Mouse (Mus musculus): Measurements from ENCODE around the gene Ext2. TPM values are rescaled to one million over a fixed set of nuclear protein-coding genes. Genes with fewer than 3 reads are reported as not detected.

The Ext2 gene
- polyA plus RNA-seq, 1 experiment from 2014 or later = 93.6 TPM

DNA sequence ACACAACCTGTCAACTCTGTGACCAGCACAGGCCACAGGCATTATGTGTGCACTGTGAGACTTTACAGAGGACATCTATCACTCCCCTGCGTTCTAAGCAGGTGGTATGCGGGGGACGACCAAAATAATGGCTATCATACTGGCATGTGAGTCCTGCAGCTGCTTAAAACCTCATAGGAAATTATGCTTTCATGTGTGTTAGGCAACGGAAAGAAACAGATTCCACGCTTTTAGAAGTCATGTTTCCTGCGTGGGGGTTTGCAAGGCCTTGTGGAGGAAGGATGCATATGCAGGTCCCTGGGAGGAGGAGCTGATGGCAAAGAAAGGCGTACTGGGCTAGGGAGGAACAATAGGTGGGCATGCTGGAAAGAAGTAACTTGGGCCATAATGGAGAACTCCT, 63.2 kb downstream of the Ext2 start:
- no peak overlapping the region for H3K4me2 ChIP-seq (ENCODE audit: low read depth, low read length)
- no peaks in the 10 kb centered on the region for H3K4me1 ChIP-seq (ENCODE audit: control insufficient read depth, insufficient read depth, low read length)
- no peaks in the 10 kb centered on the region for H3K36me3 ChIP-seq (ENCODE audit: control insufficient read depth, insufficient read depth, low read length)
- no peak overlapping the region for H3K4me3 ChIP-seq (replicated peaks; ENCODE audit: low read length)
- H3K27ac ChIP-seq (ENCODE audit: low read length) = no peak overlapping the region
- 39% methylated on average over 7 of the region's 7 CpGs for WGBS
- H3K9ac ChIP-seq (ENCODE audit: low read length) = no peak overlapping the region
- no peaks in the 10 kb centered on the region for H3K9me3 ChIP-seq (replicated peaks; ENCODE audit: control insufficient read depth, low read length)
- no peak for ATAC-seq (ENCODE audit: insufficient read depth, low FRiP score)
- no peaks in the 10 kb centered on the region for H3K27me3 ChIP-seq (ENCODE audit: control insufficient read depth, insufficient read depth, low read length)

DNA sequence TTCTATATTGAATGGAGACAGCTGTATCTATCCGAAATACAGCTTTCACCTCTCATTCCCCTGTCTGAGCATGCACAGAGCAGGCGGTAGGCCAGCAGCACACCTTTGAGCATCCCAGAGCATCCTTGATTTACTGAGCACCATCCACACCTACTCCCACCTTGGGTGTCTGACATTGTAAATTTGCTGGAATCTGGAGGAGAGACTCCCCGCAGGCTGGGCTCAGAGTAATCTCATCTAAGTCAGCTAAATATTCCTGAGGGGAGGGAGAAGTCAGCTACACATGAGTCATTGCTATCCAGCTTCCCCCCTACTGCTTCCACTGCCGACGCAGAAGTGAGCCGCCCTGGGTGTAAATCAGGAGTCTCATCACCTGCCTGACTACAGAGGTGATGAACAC, 64.1 kb downstream of the Ext2 start:
- H3K27ac ChIP-seq (ENCODE audit: low read length) = no peak overlapping the region
- 54% methylated on average over 6 of the region's 6 CpGs for WGBS
- no peaks in the 10 kb centered on the region for H3K9me3 ChIP-seq (replicated peaks; ENCODE audit: control insufficient read depth, low read length)
- no peaks in the 10 kb centered on the region for H3K4me1 ChIP-seq (ENCODE audit: control insufficient read depth, insufficient read depth, low read length)
- H3K27me3 ChIP-seq (ENCODE audit: control insufficient read depth, insufficient read depth, low read length) = no peaks in the 10 kb centered on the region
- no peaks in the 10 kb centered on the region for H3K36me3 ChIP-seq (ENCODE audit: control insufficient read depth, insufficient read depth, low read length)
- H3K9ac ChIP-seq (ENCODE audit: low read length) = no peak overlapping the region
- ATAC-seq (ENCODE audit: insufficient read depth, low FRiP score) = no peak
- H3K4me2 ChIP-seq (ENCODE audit: low read depth, low read length) = no peak overlapping the region
- no peak overlapping the region for H3K4me3 ChIP-seq (replicated peaks; ENCODE audit: low read length)

DNA sequence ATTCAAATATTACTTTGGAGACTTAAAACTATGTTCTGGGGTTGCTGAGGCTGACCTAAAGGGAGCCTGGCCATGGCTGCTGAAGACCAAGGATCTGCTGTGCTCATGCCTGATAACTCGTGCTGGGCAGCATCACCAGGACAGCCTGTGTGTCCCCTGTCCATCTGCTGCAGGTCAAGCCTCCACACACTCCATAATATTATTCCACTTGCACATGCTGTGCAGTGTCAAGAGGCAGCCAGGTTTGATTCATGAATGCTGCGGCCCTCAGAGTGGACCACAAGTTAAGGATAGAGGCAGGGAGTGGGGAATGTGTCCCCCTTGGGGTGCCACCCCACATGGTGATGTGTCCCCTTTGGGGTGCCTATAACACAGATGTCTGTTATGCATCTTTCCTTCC, 68.0 kb downstream of the Ext2 start:
- 0 out of 2 replicates have a peak, but pooled peaks cover 4% of the 10 kb centered on the region for H3K4me1 ChIP-seq (ENCODE audit: control insufficient read depth, insufficient read depth, low read length)
- H3K4me3 ChIP-seq (replicated peaks; ENCODE audit: low read length) = no peak overlapping the region
- no peak for ATAC-seq (ENCODE audit: insufficient read depth, low FRiP score)
- WGBS = 91% methylated on average over 2 of the region's 2 CpGs
- no peaks in the 10 kb centered on the region for H3K27me3 ChIP-seq (ENCODE audit: control insufficient read depth, insufficient read depth, low read length)
- H3K4me2 ChIP-seq (ENCODE audit: low read depth, low read length) = no peak overlapping the region
- no peaks in the 10 kb centered on the region for H3K36me3 ChIP-seq (ENCODE audit: control insufficient read depth, insufficient read depth, low read length)
- H3K27ac ChIP-seq (ENCODE audit: low read length) = no peak overlapping the region
- H3K9me3 ChIP-seq (replicated peaks; ENCODE audit: control insufficient read depth, low read length) = no peaks in the 10 kb centered on the region
- H3K9ac ChIP-seq (ENCODE audit: low read length) = no peak overlapping the region

DNA sequence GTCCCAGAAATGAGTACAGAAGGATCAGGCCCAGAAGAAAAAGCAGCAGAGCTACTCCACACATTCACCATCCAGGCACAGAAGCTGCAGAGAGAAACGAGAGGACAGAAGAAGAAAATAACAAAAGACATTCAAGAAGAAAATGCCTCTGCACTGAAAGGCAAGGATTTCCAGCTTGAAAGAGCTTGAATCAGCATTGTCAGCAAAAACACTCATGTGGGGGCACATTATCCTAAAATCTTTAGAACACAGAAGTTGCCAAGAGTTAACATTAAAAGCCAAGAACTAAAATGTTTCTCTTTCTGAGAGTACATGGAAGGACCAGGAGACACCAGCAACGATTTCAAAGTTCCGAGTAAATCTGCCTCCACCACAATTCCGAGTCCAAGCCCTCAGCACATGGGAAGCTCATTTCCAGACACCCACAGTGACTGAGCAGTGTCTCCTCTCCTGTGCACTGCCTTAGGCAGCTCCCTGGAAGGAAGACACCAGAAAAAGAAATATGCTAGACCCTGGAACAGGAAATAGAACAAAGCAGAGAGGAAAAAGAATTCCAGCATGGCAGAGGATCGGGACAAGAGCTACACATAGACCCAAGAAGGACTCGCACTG, 69.1 kb downstream of the Ext2 start:
- H3K27ac ChIP-seq (ENCODE audit: low read length) = no peak overlapping the region
- WGBS = 78% methylated on average over 6 of the region's 6 CpGs
- H3K9ac ChIP-seq (ENCODE audit: low read length) = no peak overlapping the region
- H3K4me2 ChIP-seq (ENCODE audit: low read depth, low read length) = no peak overlapping the region
- ATAC-seq (ENCODE audit: insufficient read depth, low FRiP score) = no peak
- no peaks in the 10 kb centered on the region for H3K36me3 ChIP-seq (ENCODE audit: control insufficient read depth, insufficient read depth, low read length)
- no peaks in the 10 kb centered on the region for H3K9me3 ChIP-seq (replicated peaks; ENCODE audit: control insufficient read depth, low read length)
- no peak overlapping the region for H3K4me3 ChIP-seq (replicated peaks; ENCODE audit: low read length)
- H3K27me3 ChIP-seq (ENCODE audit: control insufficient read depth, insufficient read depth, low read length) = no peaks in the 10 kb centered on the region
- H3K4me1 ChIP-seq (ENCODE audit: control insufficient read depth, insufficient read depth, low read length) = 0 out of 2 replicates have a peak, but pooled peaks cover 4% of the 10 kb centered on the region

DNA sequence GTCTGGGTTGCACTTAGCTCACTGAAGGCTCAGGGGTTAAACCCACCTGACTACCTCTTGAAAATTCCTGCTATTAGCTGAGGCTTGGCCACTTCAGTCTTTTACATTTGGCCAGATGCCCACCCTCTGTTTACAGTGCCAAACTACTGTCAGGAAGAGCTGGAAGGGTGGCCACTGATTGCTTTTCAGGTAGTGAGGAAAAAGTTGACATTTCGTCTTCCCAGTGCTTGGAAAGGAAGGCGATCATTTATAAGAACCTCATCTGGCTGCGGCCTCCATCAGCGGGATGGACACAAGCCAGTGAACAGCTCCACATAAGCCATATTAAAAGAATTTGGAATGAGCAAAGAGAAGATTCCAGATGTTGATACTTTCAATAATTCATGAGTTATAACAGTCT, 72.7 kb downstream of the Ext2 start:
- ATAC-seq (ENCODE audit: insufficient read depth, low FRiP score) = no peak
- Histone ChIP-seq H3K9ac (ENCODE audit: low read length) (no peak overlapping the region), H3K9me3 (replicated peaks; ENCODE audit: control insufficient read depth, low read length) (no peaks in the 10 kb centered on the region), H3K4me2 (ENCODE audit: low read depth, low read length) (no peak overlapping the region), H3K4me3 (replicated peaks; ENCODE audit: low read length) (no peak overlapping the region), H3K4me1 (ENCODE audit: control insufficient read depth, insufficient read depth, low read length) (peaks cover 16% of the 10 kb centered on the region), H3K27ac (ENCODE audit: low read length) (no peak overlapping the region), H3K27me3 (ENCODE audit: control insufficient read depth, insufficient read depth, low read length) (no peaks in the 10 kb centered on the region), H3K36me3 (ENCODE audit: control insufficient read depth, insufficient read depth, low read length) (no peaks in the 10 kb centered on the region)
- WGBS = 51% methylated on average over 4 of the region's 4 CpGs

DNA sequence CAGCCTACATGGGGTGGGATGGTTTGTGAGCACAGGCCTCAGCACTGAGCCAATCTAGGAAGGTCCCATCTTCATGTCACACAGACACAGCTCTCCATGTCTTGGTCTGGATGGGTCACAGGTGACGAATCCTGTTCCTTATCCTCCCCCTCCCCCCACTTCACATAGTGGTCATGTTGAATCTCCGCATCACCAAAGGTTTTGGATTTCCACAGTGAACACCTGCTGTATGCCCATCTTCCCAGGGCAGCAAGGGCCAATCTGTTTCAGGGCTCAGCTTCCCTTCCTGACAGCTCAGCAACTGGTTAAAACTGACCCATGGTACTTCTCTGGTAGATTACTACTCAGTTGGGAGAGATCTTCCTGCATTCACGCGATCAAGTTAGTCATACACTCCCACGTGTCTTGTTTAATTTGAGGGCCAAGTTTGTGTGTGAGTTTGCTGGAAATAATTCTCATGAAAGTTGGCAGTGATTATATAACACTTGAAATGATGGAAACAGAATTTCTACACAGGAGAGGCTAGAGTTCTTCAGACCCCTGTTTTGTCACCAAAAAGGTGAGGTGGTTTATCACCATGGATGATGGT, 74.7 kb downstream of the Ext2 start:
- H3K9me3 ChIP-seq (replicated peaks; ENCODE audit: control insufficient read depth, low read length) = no peaks in the 10 kb centered on the region
- peaks cover 23% of the 10 kb centered on the region for H3K4me1 ChIP-seq (ENCODE audit: control insufficient read depth, insufficient read depth, low read length)
- H3K27me3 ChIP-seq (ENCODE audit: control insufficient read depth, insufficient read depth, low read length) = no peaks in the 10 kb centered on the region
- H3K27ac ChIP-seq (ENCODE audit: low read length) = no peak overlapping the region
- 79% methylated on average over 5 of the region's 5 CpGs for WGBS
- no peak overlapping the region for H3K9ac ChIP-seq (ENCODE audit: low read length)
- no peaks in the 10 kb centered on the region for H3K36me3 ChIP-seq (ENCODE audit: control insufficient read depth, insufficient read depth, low read length)
- no peak overlapping the region for H3K4me3 ChIP-seq (replicated peaks; ENCODE audit: low read length)
- no peak for ATAC-seq (ENCODE audit: insufficient read depth, low FRiP score)
- no peak overlapping the region for H3K4me2 ChIP-seq (ENCODE audit: low read depth, low read length)

DNA sequence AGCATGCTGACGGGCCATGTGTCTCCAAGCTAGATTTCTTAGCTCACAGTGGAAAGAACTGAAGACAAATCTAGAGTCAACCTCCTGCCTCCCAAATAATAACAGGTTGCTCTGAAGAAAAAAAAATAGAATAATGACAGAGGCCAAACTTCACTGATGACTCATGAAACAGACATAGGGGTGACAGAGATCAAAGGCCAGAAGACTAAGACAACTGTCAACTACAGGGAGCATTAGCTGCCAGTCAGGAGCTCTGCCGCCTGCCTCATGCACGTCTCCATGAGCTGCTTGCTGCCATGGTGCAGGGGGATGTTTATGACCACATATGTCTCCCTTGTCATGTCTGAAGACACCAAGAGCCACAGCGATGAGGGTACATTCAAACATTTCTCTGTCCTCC, 75.7 kb downstream of the Ext2 start:
- ATAC-seq (ENCODE audit: insufficient read depth, low FRiP score) = no peak
- Histone ChIP-seq H3K9ac (ENCODE audit: low read length) (no peak overlapping the region), H3K27ac (ENCODE audit: low read length) (no peak overlapping the region), H3K4me1 (ENCODE audit: control insufficient read depth, insufficient read depth, low read length) (peaks cover 25% of the 10 kb centered on the region), H3K27me3 (ENCODE audit: control insufficient read depth, insufficient read depth, low read length) (no peaks in the 10 kb centered on the region), H3K9me3 (replicated peaks; ENCODE audit: control insufficient read depth, low read length) (no peaks in the 10 kb centered on the region), H3K4me3 (replicated peaks; ENCODE audit: low read length) (no peak overlapping the region), H3K36me3 (ENCODE audit: control insufficient read depth, insufficient read depth, low read length) (no peaks in the 10 kb centered on the region), H3K4me2 (ENCODE audit: low read depth, low read length) (no peak overlapping the region)
- whole genome bisulfite sequencing = 75% methylated on average over 4 of the region's 4 CpGs

DNA sequence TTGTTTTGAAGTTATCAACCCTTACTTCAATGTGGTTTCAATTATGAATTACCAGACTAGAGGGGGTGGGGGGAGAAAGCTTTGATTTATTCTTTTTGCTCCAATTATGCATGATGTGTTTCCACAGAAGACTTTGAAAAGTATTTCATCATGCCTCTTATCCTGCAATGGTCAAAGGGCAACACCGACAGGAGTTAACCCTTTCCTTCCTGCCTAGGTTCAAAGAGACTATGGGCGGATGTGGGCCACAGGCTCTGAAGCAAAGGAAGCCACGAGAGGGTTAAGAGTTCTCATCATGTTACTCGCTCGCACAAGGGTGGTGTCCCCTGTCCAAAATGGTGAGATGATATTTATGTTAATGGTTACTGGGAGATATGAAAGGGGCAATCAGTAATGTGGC, 76.2 kb downstream of the Ext2 start:
- Histone ChIP-seq H3K36me3 (ENCODE audit: control insufficient read depth, insufficient read depth, low read length) (no peaks in the 10 kb centered on the region), H3K4me3 (replicated peaks; ENCODE audit: low read length) (no peak overlapping the region), H3K9me3 (replicated peaks; ENCODE audit: control insufficient read depth, low read length) (no peaks in the 10 kb centered on the region), H3K4me1 (ENCODE audit: control insufficient read depth, insufficient read depth, low read length) (peaks cover 28% of the 10 kb centered on the region), H3K4me2 (ENCODE audit: low read depth, low read length) (no peak overlapping the region), H3K27ac (ENCODE audit: low read length) (no peak overlapping the region), H3K27me3 (ENCODE audit: control insufficient read depth, insufficient read depth, low read length) (no peaks in the 10 kb centered on the region), H3K9ac (ENCODE audit: low read length) (no peak overlapping the region)
- no peak for ATAC-seq (ENCODE audit: insufficient read depth, low FRiP score)
- WGBS = 45% methylated on average over 5 of the region's 5 CpGs

DNA sequence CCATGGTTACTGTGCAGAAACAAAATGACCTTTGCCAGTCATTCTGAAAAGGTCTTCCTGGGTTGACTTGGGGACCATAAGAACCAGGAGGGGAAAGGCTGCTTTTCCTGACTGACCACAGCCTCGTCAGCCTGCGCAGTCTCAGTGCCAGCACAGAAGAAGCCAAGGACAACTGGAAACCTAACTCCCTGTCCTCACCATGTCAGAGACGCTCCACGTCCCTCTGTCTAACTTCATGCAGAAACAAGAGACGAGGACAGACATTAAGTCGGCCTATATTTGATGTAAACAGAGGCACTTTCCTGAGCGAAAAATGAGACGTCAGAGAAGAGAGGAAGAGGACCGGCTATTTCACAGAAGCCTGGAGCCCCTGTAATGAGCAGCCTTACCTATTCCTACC, 76.6 kb downstream of the Ext2 start:
- H3K9ac ChIP-seq (ENCODE audit: low read length) = no peak overlapping the region
- no peak overlapping the region for H3K4me3 ChIP-seq (replicated peaks; ENCODE audit: low read length)
- H3K36me3 ChIP-seq (ENCODE audit: control insufficient read depth, insufficient read depth, low read length) = no peaks in the 10 kb centered on the region
- no peaks in the 10 kb centered on the region for H3K27me3 ChIP-seq (ENCODE audit: control insufficient read depth, insufficient read depth, low read length)
- peaks cover 28% of the 10 kb centered on the region for H3K4me1 ChIP-seq (ENCODE audit: control insufficient read depth, insufficient read depth, low read length)
- H3K4me2 ChIP-seq (ENCODE audit: low read depth, low read length) = no peak overlapping the region
- 45% methylated on average over 9 of the region's 9 CpGs for WGBS
- no peaks in the 10 kb centered on the region for H3K9me3 ChIP-seq (replicated peaks; ENCODE audit: control insufficient read depth, low read length)
- no peak overlapping the region for H3K27ac ChIP-seq (ENCODE audit: low read length)
- ATAC-seq (ENCODE audit: insufficient read depth, low FRiP score) = no peak

Data from stomach, embryonic 16.5 days (tissue).